ENCODE assay signal across 8 mouse cellular contexts in genomic region chr12:52701201-52701641, GRCm38 (mm10). TPM values are rescaled to one million over a fixed set of nuclear protein-coding genes. Genes with fewer than 3 reads are reported as not detected.
DNase-seq lines count a peak whose midpoint lies in the region; ATAC-seq and TF ChIP-seq lines count a peak whose summit lies in the region.

No protein-coding gene starts in this region.

- H3K36me3 ChIP-seq in forebrain, postnatal 0 days (ENCODE audit: insufficient read depth) = 0 out of 2 replicates have a peak, but pooled peaks cover 3% of the 10 kb centered on the region
- H3K36me3 ChIP-seq in intestine, postnatal 0 days (ENCODE audit: control insufficient read depth, insufficient read depth) = no peaks in the 10 kb centered on the region
- no peaks in the 10 kb centered on the region for H3K36me3 ChIP-seq in stomach, embryonic 14.5 days (ENCODE audit: control insufficient read depth, insufficient read depth, low read length)

- peaks cover 9% of the 10 kb centered on the region for H3K4me1 ChIP-seq in forebrain, postnatal 0 days (ENCODE audit: insufficient read depth)
- H3K4me1 ChIP-seq in intestine, postnatal 0 days (replicated peaks; ENCODE audit: control insufficient read depth, insufficient read depth, low read length) = peaks cover 7% of the 10 kb centered on the region
- peaks cover 2% of the 10 kb centered on the region; the same call in 1 of the 2 replicates for H3K4me1 ChIP-seq in stomach, embryonic 14.5 days (ENCODE audit: control insufficient read depth, insufficient read depth, low read length)

- no peaks in the 10 kb centered on the region for H3K9me3 ChIP-seq in forebrain, postnatal 0 days (ENCODE audit: low read length)
- H3K9me3 ChIP-seq in intestine, postnatal 0 days (ENCODE audit: control insufficient read depth) = no peaks in the 10 kb centered on the region
- H3K9me3 ChIP-seq in stomach, embryonic 14.5 days (ENCODE audit: control insufficient read depth, low read depth, low read length) = no peaks in the 10 kb centered on the region

- intact Hi-C loops in left cerebral cortex, adult 2 months (cut with DNase I) = loop anchor here (2.0 to 10.0 kb wide), 4 partner anchors 81 to 191 kb away; no protein-coding TSS in a partner anchor

- no peak for TF ChIP-seq CTCF in left cerebral cortex, adult 2 months (IDR thresholded peaks at IDR 0.05)
- TF ChIP-seq CTCF in forebrain, postnatal 0 days (IDR thresholded peaks at IDR 0.05; ENCODE audit: low read depth) = no peak
- no peak for TF ChIP-seq CTCF in intestine, postnatal 0 days (IDR thresholded peaks at IDR 0.05; ENCODE audit: low read depth)

- no peaks in the 10 kb centered on the region for H3K27me3 ChIP-seq in forebrain, postnatal 0 days (ENCODE audit: insufficient read depth, low read length)
- no peaks in the 10 kb centered on the region for H3K27me3 ChIP-seq in intestine, postnatal 0 days (replicated peaks; ENCODE audit: control insufficient read depth, insufficient read depth, low read length)
- no peaks in the 10 kb centered on the region for H3K27me3 ChIP-seq in stomach, embryonic 14.5 days (ENCODE audit: control insufficient read depth, insufficient read depth, low read length)

- under 1% methylated on average over 9 of the region's 9 CpGs for WGBS in forebrain, postnatal 0 days
- WGBS in intestine, postnatal 0 days = 41% methylated on average over 9 of the region's 9 CpGs
- 46% methylated on average over 9 of the region's 9 CpGs for WGBS in stomach, embryonic 14.5 days

- peak; percentile 3; the same call in 1 of the 2 replicates for ATAC-seq in forebrain, postnatal 0 days
- peak; percentile 58 for ATAC-seq in intestine, postnatal 0 days
- ATAC-seq in stomach, embryonic 14.5 days (ENCODE audit: insufficient number of reproducible peaks, insufficient read depth, low FRiP score, low read depth) = peak; percentile 60; the same call in 1 of the 2 replicates

- peak overlapping the region; percentile 96 for H3K27ac ChIP-seq in left cerebral cortex, adult 2 months
- peak overlapping the region; percentile 89 for H3K27ac ChIP-seq in forebrain, postnatal 0 days (ENCODE audit: low read depth, low read length)
- peak overlapping the region; percentile 15; the same call in 1 of the 2 replicates for H3K27ac ChIP-seq in intestine, postnatal 0 days (ENCODE audit: low read depth, low read length)
- peak overlapping the region; percentile 48 for H3K27ac ChIP-seq in stomach, embryonic 14.5 days (ENCODE audit: low read length)

- peak overlapping the region; percentile 61 for H3K4me2 ChIP-seq in forebrain, postnatal 0 days (ENCODE audit: low read depth)
- peak overlapping the region; percentile 49; the same call in 1 of the 2 replicates for H3K4me2 ChIP-seq in intestine, postnatal 0 days (replicated peaks; ENCODE audit: low read depth)
- H3K4me2 ChIP-seq in stomach, embryonic 14.5 days (replicated peaks; ENCODE audit: low read depth, low read length) = peak overlapping the region; percentile 29

- peak in 1 of 2 experiments; percentile 23 for DNase-seq in left cerebral cortex, adult 2 months (ENCODE audit: extremely low spot score in 1 of 2, low spot score in 2 of 2)
- DNase-seq in left cerebral cortex, adult 11 months (ENCODE audit: low spot score) = no peak
- DNase-seq in cerebellum, adult 8-10 months = peak; percentile 24
- no peak for DNase-seq in forebrain, postnatal 0 days
- DNase-seq in lung, postnatal 36 days = peak; percentile 17
- no peak for DNase-seq in gastrocnemius, postnatal 25 days

- H3K4me3 ChIP-seq in left cerebral cortex, adult 2 months = peak overlapping the region; percentile 61
- peak overlapping the region; percentile 59 for H3K4me3 ChIP-seq in forebrain, postnatal 0 days (ENCODE audit: low read depth, low read length)
- no peak overlapping the region for H3K4me3 ChIP-seq in intestine, postnatal 0 days (ENCODE audit: low read depth, low read length)
- no peak overlapping the region for H3K4me3 ChIP-seq in stomach, embryonic 14.5 days (ENCODE audit: low read depth, low read length)

- peak overlapping the region; percentile 59 for H3K9ac ChIP-seq in forebrain, postnatal 0 days
- no peak overlapping the region for H3K9ac ChIP-seq in intestine, postnatal 0 days (ENCODE audit: low read depth, low read length)
- no peak overlapping the region for H3K9ac ChIP-seq in stomach, embryonic 14.5 days (replicated peaks; ENCODE audit: low read depth, low read length)

RNA-seq across cellular contexts. Expression of gene Akap6, which starts 2.0 kb away (rescaled TPM):
- total RNA-seq in left cerebral cortex, adult 2 months (2021) = 100 to 1,000 TPM; 178 to 181 TPM
- total RNA-seq in forebrain, postnatal 0 days (2014; rRNA removed) = 58.9 and 68.9 TPM in 2 replicates
- 7.2 and 14.4 TPM in 2 replicates for polyA plus RNA-seq in forebrain, postnatal 0 days (2015; fragmentation: Nextera tagmentation; extraction: Ambion mirVana)
- 0.73 and 1.1 TPM in 2 replicates for polyA plus RNA-seq in intestine, postnatal 0 days (2015; fragmentation: Nextera tagmentation; extraction: Ambion mirVana)
- 2.7 and 3.2 TPM in 2 replicates for polyA plus RNA-seq in stomach, embryonic 14.5 days (2014; fragmentation: Nextera tagmentation; extraction: Ambion mirVana)
- 10 to 100 TPM; 20.7 to 36.8 TPM for total RNA-seq in gastrocnemius, postnatal 25 days (2021)

Comparison
In these comparisons a context has a peak if more than half of its experiments do, and no peak if none do; other contexts are left out.
1. DNase-seq: peak in cerebellum, adult 8-10 months (single experiment) and lung, postnatal 36 days (single experiment); none in left cerebral cortex, adult 11 months (single experiment), forebrain, postnatal 0 days (single experiment) and gastrocnemius, postnatal 25 days (single experiment).
2. H3K27ac ChIP-seq: peak in every context shown above with its lines; median percentile 96 in left cerebral cortex, adult 2 months; 89 in forebrain, postnatal 0 days; 48 in stomach, embryonic 14.5 days; 15 in intestine, postnatal 0 days.
3. H3K4me3 ChIP-seq: peak in left cerebral cortex, adult 2 months (single experiment) and forebrain, postnatal 0 days (single experiment); none in intestine, postnatal 0 days (single experiment) and stomach, embryonic 14.5 days (single experiment).
4. ATAC-seq: peak in every context shown above with its lines; median percentile 60 in stomach, embryonic 14.5 days; 58 in intestine, postnatal 0 days; 3 in forebrain, postnatal 0 days.
5. Peak in every context shown above with its lines, with median percentiles within 50 percentile points of each other: H3K4me2 ChIP-seq.